Mouse (Mus musculus) neural tube, embryonic 10.5 days (tissue): ENCODE measurements around the gene Cacnb4.

Experiments
- DNase-seq: peaks from one replicate; pipeline ENCODE4 v3.0.0-alpha.2; 2017; ENCODE audit warnings: low spot score; ENCODE audit errors: extremely low spot score

Gene Cacnb4

DNA sequence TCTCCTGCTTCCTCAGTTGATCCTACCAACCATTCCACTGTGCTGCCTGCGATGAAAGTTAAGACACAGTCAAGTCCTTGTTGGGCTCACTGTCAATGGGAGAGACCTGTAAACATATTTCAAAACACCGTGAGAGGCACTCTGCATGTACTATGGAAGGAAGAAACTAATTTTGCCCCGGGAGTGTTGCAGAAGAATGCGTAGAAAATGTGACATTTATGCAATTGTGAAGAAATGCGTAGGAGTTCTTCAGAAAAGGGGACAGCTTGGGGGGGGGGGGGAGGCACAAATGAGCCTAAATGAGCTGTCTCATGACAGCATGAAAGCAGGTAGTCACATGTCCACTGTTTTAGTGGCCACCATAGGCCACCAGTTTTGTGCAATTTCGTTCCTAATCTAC, 25.1 kb downstream of the Cacnb4 start:
- no peak for DNase-seq

DNA sequence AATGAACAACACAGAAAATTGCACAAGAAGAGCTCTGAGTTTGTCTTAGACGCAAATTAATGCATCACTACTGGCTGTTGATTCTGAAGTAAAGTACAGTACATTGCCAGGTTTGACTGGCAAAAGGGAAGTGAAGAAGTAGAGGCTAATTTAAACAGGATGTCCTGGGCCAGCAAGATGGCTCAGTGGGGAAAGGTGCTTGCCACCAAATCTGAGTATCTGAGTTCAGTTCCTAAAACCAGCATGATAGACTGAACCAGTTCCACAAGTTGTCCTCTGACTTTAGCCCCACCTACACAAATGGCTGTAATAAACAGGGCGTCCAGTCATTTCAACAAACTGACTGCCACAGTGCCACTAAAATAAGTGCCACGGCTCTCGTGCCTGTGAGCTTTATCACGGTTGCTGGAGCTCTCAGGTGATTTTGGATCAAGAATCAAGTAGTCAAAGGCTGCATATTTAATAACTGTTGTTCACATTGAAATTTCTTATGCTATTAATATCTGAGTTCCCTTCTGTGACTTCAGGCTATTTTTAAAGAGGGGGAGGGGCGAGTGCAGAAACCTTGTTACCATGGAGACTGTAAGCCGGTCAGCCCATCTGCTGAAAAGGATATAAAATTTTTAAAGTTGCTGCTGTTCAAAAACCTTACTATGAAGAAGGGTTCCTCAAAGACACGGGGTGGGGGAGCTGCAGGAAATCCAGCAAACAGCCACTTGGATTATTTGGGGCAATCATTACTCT, 29.2 kb downstream of the Cacnb4 start:
- DNase-seq, result no peak

DNA sequence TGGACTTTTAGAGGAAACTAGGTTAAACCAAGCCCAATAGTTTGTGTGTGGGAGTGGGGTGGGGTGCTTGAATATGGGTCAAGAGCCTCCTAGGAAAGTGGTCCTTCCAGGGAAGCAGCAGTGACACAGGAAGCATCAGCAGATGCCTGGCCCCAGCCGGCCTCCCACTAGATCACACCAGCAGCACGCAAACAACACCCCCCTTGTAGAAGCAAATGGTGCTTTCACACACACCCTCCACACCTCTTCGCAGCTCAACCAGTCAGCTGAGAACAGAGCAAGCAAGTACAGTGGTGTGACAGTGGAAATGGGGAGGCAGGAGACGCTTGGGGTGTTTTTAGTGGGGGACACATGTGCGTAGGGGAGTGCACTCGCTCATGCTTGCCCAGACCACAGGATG, 33.0 kb downstream of the Cacnb4 start:
- DNase-seq, result no peak

DNA sequence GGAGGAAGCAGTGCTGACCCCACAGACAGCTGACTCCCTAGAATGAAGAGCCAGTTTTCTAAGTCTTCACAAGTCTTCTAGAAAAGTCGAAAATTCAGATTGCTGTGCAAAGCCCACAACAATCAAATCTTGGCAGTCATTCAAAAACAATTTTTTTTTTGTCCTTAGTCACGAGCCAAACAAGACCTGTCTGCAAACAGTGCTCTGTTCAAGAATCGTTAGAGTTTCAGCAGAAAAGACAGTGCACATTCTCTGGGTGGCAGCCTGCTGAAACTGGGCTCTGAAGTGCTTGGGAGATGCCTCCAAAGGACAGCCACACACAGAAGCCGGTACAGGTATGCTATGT, 37.1 kb downstream of the Cacnb4 start:
- no peak for DNase-seq

DNA sequence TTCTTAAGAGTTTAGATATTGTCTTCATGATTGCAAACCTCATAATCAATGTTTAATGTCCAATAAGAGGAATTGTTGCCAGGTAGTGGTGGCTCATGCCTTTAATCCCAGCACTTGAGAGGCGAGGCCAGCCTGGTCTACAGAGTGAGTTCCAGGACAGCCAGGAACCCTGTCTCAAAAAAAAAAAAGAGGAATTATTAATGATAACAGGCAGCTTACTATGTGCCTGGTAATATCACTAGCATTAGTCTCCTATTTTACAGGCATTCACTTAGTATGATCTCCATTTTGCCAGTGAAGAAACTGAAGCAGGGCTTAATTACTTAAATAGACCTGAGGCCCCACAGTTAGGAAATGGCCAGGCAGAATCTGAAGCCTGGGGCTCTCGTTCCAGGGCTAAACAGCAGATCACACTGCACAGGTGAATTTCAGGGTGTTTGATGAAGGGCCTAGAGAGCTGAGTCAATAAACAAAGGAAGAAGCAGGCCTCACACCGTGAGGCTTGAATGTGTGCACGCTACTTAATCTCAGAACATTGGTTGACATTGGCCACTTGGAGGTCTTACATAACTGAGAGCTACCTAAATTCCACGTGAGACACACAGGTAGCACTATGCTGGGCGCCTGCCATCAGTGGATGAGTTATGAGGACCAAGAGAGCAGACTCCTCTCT, 37.6 kb downstream of the Cacnb4 start:
- DNase-seq, result no peak

DNA sequence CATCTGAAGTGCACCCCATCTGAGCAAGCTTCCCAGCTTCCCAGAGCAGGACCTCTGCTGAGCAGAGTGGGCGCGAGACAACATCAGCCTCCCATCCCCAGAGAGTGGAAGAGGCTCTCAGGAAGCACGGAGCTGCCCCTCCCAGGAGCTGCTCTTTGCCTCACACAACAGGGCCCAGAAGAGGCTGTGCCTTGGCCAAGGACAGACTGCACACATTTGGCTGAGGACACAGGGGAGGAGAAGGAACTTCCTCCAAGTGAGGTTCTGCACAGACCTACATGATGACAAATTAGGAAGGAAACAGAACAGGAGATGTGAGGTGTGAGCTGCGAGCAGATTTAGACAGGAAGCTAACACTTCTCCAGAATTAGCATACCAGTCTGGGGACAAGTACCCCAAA, 38.4 kb downstream of the Cacnb4 start:
- DNase-seq, result no peak

DNA sequence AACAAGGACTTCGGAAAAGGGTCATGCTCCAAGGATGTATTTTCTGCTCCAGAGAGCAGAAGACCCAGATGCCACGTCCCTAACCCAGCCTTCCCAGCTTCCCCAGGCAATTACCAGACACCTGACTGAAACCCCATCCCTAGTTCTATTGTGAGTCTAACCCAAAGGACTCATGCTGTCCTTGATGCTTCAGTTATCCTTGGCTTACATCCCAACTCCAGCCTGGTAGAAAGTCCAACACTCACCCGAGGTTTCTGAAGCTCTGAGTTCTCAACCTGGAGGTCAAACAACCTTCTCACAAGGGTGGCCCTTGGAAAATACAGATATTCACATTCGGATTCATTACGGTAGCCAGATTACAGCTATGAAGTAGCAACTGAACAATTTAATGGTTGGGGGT, 40.6 kb downstream of the Cacnb4 start:
- DNase-seq, result no peak

DNA sequence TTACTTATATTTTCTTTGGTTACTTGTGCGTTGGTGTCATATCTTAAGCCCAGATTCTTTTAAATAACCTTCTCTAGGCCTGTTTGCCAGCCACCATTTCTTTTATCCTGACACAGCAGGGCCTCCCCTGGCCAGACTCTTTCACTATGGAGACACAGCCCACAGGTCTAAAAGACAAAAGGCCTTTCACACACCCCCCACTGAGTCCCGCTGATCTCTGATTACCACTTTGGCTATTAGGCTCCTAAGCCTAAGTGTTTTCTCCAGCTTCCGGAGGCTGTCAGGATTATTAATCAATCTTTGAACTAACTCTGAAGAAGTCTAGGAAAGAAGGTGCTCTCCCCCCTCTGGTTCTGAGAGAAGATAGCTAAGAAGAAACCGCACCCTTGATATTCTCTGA, 41.3 kb downstream of the Cacnb4 start:
- DNase-seq, result no peak

DNA sequence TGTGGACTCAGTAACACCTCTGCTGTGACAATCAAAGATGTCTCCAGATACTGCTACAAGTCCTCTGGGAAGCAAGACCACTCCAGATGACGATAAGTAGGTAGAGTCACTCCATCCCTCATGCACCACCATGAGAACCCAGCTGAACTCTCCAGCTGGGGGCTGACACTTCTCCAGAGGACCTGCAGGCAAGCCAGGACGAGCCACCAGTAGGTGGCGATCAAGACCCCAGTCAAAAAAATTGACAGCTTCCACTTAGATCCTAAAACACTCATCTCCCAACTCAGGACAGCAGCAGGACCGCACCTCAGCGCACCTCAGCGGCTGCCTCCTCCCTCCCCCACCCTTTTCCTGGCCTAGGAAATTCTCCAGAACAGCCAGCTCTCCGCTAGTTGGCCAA, 43.8 kb downstream of the Cacnb4 start:
- DNase-seq, result peak; percentile 66

DNA sequence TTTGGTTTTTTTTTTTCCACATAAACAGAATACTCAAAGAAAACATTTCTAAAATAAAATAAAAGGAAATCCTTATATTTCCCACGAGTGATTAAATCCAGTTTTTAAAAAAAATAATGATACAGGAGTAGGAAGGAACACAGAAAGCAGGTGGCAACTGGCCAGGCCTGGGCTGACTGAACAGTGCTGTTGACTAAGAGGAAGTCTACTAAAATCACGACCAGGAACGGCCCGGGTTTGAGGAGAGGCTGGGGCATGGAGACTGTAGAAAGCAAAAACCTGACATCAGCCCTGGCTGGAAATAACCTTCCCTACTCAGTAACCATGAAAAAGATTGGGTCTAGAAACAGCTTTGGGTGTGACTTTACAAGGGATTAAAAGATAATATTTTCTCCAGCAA, 48.4 kb downstream of the Cacnb4 start:
- no peak for DNase-seq

DNA sequence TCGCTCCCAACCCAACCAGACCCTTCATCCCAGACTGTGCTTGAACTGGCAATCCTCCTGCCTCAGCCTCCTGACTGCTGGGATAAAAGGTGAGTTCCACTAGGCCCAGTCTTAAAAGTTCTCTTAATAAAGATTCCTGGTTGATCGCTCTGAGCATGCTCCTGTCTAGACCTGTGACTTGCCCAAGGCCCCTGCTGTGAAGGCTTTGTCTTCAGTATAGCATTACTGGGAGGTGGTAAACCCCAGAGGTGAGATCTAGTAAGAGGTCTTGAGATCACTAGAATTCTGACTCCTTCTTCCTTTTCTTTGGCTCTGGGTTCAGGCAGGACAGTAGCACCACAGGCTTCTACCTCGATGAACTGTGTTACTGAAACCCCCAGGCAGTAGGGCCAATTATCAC, 50.4 kb downstream of the Cacnb4 start:
- DNase-seq, result no peak

DNA sequence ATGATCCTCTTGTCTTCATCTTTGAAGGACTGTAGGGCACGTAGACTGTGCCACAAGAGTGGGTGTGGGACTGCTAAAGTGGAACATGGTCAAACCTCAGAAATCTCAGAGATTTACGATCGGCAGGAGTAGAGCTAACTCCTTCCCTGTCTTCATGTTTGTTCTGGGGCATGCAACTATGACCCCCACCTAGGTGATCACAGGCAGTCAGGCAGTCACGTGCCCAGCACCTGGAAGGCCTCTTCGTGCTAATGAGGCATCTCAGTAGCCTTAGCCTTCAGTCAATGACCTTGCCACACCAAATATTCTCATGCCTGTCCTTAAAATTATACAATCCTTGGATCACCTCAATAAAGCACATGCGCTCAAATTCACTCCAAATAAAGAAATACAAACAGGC, 50.9 kb downstream of the Cacnb4 start:
- DNase-seq, result no peak

DNA sequence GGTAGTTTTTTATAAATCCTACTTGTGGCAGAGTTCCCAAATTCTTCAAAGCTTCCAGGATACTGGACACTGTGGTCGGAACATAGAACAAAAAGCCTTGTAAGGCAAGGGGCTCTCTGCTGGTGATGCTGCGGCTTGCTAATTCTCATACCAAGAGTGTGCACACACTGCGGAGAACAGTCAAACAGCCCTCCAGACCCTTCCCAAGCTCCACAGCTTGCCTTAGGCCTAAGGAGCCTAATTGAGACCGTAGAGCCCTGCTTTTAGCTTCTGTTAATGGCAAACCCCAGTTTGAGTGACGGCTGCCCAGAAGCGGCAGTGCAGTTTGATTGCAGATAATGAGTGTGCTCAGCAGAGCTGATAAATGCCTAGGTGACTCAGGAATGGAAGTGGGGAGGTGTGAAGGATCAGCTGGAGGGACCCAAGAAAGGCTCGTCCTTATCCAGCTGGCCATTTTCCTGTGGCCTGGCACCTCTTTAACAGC, 52.7 kb downstream of the Cacnb4 start:
- DNase-seq, result no peak

DNA sequence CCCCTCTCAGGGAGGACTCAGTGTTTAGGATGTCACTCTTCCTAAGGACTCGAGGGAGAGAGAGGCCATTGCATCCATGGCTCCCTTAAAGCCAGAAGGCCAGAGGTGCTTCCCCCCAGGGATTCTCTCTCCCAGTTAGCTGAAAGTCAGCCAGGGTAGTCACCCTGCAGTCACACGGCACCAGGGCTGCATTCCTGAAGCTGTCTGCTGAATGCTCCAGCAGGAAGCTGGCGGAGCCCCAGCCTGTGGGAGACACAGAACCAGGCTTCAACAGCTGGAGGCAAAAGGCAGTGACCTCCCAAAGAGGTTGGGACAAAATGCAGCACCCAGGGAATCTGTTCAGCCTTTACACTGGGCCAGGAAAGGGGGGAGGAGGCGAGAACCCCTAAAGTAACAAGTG, 53.2 kb downstream of the Cacnb4 start:
- DNase-seq, result no peak

DNA sequence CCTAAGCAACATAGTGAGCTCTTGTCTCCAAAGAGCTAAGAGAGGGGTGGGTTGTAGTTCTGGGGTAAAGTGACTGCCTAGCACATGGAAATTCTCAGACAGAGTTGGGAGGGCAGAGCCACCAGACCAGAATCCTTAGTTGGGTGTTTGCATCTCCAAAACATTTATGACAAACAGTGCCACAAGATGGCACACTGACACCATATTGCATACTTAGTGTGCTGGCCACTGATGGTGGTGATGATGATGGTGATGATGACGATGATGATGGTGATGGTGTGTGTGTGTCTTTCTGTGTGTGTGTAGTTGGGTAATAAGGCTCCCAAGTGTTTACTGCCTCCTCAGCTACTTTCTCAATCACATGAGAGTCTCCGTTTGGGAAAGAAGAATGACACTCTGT, 54.0 kb downstream of the Cacnb4 start:
- no peak for DNase-seq

DNA sequence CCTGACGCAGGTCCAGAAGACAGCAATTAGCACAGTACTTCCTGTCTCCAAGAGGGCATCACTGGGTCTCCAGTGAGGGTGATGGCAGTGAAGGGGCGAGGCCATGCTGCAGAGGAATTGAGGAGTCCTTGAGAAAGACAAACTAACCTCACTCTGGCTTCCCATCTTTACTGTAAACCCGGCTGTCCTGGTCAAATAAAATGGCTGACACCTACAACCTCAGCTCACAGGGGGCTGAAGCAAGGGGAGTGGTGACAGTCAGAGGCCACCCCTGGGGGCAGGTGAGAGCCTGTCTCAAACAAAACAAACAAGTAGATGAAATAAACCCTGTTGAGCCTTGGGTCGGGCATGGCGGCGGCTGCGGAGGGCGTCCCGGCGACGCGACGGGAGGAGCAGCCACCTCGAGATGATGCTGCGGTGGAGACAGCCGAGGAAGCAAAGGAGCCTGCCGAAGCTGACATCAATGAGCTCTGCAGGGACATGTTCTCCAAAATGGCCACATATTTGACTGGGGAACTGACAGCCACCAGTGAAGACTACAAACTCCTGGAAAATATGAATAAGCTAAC, 57.1 kb downstream of the Cacnb4 start:
- DNase-seq, result no peak

DNA sequence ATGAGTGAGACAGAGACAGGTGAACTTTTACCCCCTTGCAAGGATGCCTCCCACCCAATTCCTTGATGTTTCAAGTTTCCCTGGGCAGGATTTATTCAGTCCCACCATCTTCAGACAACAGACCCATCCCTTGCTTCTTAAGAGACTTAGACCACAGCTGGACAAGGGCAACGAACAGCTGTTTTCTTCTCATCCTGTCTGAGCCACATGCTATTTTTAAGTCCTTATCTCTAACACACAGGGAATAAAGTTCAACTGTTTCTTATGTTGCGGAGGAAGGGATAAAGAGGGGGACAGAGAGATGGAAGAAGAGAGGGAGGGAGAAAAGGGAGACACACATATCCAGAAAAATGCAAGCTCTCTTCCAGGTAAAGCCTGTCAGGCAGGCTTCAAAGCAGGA, 57.8 kb downstream of the Cacnb4 start:
- DNase-seq, result no peak

DNA sequence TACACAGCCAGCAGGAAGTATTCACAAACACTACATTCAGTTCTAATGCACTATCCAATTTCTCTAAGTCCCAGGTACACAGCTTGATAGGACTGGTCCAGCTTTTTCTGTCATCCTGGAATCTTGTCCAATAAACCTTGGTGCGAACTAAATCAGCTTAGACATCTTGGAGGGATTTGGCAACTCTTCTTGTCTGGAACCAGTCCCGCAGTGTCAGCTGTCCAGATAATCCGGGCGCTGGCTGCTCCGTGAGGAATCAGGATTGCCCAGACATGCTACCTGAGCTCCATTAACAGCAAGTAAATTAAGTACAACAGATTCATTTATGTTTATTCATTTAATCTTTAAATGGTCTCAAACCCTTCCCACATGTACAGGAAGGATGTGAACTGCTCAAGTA, 61.2 kb downstream of the Cacnb4 start:
- no peak for DNase-seq

DNA sequence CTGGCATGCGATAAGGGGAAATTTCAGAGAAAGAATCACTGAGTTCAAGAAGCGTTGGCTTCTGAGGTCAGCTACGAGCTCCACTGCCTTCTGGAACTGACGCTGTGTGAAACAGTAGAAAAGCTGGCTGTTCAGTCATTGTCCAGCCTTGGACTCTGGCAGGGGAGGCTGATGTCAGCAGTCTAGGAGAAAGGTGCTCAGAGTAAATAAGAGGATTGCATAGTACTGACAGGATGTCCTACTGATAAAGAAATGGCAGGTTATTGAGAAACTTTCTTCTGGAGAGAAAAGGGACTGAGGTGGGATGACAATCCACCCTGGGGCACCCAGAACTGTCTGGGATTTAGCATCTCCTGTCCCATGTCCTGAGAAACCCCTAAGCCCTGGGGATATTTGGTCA, 62.7 kb downstream of the Cacnb4 start:
- DNase-seq, result no peak

DNA sequence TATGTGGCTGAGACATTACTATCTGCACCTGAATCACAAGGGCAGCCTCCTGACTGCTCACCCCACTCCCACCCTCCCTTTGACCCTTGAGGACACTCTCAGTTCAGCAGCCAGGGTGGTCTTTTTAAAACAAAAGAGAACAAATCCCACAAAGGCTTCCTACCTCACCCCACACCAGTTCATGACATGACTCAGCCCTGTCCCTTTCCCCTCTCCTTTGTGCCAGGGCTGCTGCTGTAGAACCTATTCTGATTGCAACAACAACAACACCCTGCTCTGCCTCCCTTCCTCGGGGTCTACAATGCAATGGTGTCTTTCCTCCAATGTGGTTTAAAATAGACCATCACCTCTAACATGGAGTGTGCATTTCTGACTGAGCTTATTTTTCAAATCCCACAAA, 67.1 kb downstream of the Cacnb4 start:
- no peak for DNase-seq

DNA sequence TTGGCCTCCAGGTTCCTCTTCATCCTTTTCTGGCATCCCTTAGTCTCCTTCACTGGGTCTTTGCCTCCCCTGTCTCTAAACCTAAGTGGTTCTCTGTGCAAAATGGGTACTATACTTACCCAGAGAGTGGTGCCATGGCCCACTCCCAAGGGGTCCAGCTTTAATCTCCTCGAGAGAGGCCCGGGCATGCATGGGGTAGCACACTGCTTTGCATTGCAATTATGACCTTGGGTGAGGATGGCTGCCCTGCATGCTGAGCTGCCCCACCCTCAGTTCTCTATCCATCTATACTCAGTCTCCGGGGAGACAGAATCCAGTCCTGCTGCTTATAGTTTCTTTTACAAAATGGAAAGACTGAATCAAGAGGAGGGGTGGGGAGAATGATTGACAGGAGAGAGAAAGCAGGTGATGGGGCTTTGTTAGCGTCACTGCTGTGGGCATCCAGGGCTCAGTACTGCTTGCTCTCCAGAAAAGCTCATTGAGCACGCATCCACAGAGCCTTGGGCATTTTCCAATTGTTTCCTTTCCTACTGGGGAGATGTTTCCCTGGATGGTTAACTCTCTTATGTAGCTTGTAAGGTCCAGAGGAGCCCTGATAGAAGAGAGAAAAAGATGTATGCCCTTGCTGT, 68.7 kb downstream of the Cacnb4 start:
- no peak for DNase-seq

DNA sequence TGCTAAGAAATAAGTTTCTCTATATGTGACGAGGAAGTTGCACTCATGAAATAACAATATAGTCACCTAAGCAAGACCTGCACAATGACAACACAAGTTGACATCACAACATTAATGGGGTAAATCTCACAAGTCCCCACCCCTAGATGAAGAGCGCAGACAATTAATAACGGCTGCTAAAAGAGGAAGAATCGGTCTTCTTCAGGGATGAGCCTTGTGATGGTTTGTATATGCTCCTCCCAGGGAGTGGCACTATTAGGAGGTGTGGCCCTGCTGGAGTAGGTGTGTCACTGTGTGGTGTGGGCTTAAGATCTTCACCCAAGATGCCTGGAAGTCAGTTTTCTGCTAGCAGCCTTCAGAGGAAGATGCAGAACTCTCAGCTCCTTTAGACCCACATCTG, 70.3 kb downstream of the Cacnb4 start:
- no peak for DNase-seq

DNA sequence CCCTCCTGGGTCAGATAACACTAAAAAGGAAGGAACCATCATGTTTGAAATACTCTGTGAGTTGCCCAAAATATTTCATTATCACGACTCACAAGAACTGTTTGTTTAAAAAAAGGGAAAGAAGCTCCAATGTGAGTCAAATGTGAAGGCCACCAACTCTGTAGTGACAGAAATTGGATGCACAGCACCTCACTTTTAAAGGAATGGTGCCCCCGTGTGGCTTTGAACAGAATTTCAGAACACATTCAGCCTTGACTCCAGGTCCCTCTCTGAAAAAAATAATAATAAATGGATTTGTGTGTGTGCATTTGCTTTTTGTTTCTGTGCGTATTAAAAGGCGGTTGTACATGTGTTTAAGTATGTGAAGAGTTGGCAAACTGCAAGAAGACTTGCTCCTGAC, 71.3 kb downstream of the Cacnb4 start:
- DNase-seq, result peak; percentile 62
